Mouse (Mus musculus): Measurements from ENCODE around the gene Smim26.
A peak's percentile ranks its signal among the peaks of the same experiment; 100 is the strongest.
"Not testable (repeated sequence)": the region's sequence is repeated elsewhere in the genome, so short reads cannot be mapped to it uniquely, and the experiment has no call there.

The Smim26 gene

DNA sequence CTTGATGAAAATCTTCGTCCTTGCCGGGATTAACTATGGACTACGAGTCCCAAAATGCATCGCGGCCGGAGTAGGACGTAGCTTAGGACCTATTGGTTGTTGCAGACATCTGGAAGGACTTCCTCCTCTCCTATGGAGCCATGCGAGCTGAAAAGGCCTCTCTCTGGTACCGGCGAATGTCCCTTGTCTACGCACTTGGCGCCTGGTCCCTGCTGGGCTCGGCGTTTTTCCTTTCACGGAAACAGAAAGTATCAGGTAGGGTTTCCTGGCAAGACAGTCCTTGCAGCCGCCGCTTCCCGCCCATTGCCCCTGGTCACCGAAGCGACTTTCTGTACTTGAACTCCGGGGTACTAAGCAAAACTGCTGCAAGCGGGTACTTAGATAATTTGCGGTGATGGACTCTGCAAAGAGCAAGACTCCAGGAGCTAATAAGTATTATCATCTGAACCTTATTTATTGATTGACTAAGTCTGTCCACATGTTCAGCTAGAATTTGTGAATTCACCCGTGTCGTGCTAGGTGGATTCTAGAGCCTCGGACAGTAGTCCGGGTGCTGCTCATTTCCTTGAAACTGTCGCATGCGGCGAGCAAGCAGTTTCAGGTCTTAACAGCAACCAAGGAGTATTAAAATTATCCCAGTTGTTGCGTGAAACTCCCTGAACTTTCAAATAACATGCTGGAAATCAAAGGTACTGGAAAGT is at the start of gene Smim26:
Smim26 (plus strand) TSS at position 104 of the 701 bp plus-strand sequence.
- peak; percentile 61 to 72 for DNase-seq (ENCODE audit: low spot score in 2 of 2)

DNA sequence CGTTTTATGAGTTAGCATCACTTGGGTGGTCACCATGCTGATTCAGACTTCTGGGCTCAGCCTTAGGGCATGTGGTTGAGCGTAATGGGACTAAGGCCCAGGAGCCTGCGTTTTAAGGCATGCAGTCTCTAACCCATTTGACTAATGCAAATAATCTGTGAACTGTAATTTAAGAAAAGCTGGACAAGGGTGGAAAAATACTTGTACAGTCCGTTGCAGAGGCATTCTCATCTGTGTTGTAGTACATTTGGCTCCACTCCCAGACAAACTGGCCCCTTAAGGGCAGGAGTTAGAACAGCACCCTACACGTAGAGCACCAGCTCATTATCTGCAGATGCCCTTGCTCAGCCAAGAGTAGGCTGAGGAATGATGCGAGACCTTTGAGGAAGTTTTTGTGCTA is 49.2 kb upstream of the Smim26 start:
- no peak for DNase-seq (ENCODE audit: low spot score in 2 of 2)

DNA sequence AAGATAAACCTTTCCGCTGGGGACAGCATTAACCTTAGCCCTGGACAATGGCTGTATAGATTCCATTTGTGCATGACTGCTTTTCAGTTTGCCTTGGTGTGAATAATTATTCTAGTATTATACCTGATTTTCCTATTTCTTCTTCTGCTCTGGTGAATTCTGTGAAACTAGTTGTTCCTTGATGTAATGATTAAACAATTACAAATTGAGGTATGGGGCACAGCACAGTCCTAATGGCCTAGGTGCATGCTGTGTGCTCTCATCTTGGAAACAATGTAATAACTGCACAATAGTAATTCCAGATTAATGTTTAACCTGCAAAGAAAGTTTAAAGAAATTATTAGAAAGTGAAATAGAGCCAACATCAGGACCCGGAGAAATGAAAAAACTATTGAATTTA is 48.8 kb upstream of the Smim26 start:
- no peak for DNase-seq (ENCODE audit: low spot score in 2 of 2)

DNA sequence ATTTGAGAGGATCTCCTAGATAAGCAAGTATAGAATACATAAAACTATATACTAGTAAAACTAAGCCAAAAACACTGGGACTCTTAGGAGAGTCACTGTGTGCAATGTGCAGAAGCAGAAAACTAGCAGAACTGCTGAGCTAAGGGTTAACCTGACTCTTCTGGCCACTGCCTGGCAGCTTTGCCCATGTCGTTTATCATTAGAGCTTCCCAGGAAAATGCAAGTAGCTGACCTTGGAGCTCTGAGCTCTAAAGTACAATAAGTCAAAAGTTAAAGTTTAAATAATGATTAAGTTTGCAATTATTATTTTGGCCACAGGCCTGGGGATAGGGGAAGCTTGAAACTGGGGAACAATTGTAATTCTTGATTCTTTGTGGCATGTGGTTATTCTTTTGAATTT is 48.4 kb upstream of the Smim26 start:
- DNase-seq (ENCODE audit: low spot score in 2 of 2): no peak

DNA sequence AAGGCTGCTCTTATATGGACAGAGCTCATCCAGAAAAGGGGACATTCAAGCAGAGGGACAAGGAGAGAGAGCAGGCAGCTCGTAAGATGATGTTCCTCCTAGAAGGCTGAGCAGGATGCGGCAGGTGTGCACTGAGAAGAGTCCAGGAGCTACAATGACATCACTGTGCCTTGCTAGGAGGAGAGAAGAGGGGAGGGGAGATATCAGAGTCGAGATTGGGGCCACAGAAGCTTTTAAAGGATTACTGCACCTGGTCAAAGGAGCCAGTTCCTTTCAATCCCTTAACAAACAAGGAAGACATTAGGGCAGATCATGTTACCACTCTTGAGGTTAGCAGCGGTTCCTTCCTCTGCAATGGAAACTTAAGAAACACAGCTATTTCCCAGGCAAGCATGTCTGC is 46.3 kb upstream of the Smim26 start:
- no peak for DNase-seq (ENCODE audit: low spot score in 2 of 2)

DNA sequence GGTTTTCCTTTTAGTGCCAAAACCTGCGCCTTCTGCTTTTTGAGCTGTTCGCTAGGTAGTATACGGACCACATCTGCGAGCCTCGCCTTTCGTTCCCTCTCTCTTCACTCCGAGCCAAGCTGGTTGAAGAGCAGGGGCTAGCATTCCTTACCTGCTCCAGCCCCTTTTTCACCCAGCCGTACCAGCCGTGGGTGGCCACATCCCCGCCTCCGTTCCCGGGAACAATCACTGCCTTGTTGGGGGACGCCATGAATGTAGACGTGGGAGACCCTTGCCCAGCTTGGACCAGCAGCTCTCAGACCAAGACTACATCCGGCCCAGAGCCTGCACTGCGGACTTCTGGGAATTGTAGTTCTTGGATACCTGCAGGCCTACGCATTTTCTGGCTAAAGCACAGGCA is 43.3 kb upstream of the Smim26 start, which contains the start of gene Rbbp9:
Rbbp9 (minus strand) TSS at position 341 of the 400 bp plus-strand sequence.
- peak; percentile 54 to 60 for DNase-seq (ENCODE audit: low spot score in 2 of 2)

DNA sequence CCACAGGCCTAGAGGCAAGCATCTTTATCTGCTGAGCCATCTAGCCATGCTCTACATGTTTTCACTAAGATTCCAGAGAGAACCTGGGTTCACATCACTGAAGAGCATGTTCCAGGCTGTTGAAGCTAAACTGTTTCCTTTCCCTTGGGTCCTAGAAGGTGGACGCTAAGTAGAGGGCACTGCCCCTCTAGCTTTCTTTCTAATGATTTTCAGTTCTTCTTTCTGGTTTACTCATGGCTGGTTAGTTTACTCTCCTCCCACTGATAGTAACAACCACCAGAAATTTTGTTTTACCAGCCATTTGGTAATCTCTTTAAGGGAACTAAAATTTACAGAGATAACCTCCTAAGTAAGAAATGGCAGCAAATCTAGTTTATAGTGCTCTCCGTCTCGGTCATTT is 39.9 kb upstream of the Smim26 start:
- no peak for DNase-seq (ENCODE audit: low spot score in 2 of 2)

DNA sequence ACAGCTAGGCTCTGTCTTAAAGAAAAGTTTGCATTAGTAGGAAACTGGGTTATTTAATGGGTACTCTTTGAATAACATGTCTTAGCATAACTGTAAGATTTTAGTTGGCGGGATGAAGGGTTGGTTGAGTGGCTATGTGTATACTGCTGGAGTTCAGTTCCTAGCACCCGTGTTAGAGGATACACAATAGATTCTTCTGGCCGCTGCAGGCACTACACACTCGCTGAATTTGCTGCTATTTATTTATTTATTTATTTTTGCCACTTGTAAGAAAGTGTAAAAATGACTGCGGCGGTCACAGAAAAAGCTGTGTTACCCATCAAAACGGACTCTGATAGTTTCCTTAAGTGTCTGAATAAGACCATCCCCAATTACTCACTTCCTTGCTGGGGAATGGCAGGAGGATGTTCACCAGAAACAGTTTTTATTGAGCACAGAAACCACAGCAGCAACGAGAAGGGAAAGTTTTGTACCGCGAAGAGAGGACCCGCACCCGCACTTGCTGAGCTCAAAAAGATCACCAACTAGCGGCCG is 38.5 kb upstream of the Smim26 start:
- DNase-seq (ENCODE audit: low spot score in 2 of 2): no peak

DNA sequence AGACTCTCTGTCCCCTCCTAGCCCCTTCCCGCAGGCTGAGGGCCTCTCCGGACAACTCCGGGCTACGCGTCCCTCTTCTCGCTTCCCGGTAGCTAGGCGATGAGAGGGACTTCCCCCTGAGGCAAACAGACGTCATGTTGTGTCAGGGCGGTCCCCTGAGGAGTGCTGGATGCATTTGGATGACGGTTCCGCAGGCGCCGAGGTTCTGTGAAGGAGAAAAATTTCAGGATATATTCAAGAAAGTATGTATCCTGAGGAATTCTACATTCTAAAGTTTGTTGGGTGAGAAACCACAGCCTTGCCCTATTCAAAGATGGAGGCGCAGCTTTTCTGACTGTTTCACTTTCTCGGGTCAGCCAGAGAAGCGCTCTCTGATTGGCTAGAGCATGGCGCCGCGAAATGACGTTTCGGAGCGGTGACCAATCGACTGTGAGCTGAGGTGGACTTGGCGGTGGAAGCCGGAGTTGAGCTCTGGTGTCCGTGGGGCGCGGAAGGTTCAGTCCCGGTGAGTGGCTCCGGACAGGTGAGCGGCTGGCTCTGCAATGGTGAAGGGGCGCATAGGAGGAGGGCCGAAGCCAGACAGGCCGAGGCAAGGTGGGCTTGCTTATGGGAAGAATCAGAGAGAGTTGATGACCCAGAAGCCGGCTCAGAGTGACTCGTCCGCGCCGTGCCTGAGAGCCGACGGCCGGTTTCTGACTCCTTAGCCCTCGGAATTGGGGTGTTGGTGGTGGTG is 37.9 kb upstream of the Smim26 start, which contains the start of gene Sec23b:
Sec23b (plus strand) TSS at position 410 of the 733 bp plus-strand sequence.
- peak; percentile 94 to 97 for DNase-seq (ENCODE audit: low spot score in 2 of 2)

DNA sequence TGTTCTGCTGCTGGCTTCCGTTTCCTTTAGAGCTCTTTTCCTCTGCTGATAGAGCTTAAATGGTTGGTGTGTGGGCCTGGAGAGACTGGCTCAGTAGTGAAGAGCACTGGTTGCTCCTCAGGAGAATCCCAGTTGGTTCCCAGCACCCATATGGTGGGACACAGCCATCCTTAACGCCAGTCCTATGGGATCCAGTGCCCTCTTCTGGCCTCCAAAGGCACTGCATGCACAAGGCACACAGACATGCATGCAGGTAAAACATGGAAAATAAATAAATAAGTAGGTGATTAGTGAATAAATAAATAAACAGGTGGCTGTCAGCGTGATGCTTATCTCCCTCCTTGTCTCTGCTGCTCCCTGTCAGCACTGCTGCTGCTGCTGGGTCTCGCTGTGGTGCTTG is 5.1 kb upstream of the Smim26 start:
- DNase-seq (ENCODE audit: low spot score in 2 of 2): no peak

DNA sequence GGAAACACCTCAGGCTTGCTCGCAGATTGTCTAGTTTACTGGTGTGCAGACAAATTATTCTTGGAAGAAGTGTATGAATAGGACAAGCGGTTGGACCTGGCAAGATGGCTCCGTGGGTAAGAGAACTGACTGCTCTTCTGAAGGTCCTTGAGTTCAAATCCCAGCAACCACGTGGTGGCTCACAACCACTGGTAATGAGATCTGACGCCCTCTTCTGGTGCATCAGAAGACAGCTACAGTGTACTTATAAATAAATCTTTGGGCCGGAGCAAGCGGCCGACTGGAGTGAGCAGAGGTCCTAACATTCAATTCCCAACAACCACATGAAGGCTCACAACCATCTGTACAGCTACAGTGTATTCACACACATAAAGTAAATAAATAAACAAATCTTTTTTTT is 818 bp upstream of the Smim26 start:
- DNase-seq (ENCODE audit: low spot score in 2 of 2): not testable (repeated sequence)

DNA sequence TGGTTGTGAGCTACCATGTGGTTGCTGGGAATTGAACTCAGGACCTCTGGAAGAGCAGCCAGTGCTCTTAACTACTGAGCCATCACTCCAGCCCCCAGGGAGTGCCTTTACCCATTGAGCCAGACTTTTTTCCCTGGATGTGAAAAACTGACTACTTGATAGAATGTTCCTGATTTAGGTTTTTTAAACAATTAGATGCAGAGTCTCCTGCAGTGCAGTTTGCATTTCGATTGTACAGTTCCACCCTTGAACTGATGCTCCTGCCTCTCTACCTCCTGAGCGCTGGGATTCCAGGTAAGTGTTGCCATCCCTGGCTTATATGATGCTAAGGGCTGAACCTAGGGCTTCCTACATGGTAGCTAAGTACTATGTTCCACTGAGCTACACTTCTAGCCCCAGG is 4.2 kb downstream of the Smim26 start:
- no peak for DNase-seq (ENCODE audit: low spot score in 2 of 2)

DNA sequence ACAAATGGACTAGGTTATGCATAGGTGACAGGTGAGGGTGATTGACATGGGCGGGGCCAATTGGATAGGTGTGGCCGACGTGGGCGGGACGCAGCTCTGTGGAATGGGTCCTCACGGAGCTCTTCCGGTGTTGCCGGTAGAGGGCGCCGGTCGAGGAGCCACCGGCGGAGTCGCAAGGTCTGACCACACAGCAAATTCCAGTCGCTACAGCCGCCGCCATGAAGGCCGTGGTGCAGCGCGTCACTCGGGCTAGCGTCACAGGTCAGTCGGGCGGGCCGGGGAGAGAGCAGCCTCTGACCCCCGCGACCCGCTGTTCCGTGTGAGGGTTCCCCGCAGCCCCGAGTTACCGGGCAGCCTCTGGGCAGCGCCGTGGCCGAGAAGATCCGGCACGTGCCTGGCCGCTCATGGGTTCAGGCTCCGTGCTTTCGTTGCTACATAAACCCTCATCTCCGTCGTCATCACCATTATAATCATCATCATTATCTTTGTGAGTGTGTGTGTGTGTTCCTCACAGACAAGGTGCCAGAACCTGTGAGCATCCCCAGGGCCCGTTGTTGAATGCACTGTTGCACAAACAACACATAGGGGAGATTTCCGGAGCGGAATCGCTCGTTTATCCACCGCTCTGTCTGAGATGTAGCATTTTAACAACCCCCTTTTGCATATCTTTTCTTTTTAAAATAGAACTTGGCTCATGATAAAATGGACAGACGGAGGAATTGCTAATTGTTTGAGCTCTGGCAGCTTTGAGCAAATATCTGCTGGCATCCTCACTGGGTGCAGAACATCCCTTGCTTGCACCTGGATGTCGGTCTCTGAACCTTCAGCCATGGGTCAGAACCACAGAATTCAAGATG is 6.2 kb downstream of the Smim26 start, which contains the start of gene Dtd1:
Dtd1 (plus strand) TSS at position 67 of the 857 bp plus-strand sequence.
- DNase-seq (ENCODE audit: low spot score in 2 of 2): peak; percentile 76 to 88

DNA sequence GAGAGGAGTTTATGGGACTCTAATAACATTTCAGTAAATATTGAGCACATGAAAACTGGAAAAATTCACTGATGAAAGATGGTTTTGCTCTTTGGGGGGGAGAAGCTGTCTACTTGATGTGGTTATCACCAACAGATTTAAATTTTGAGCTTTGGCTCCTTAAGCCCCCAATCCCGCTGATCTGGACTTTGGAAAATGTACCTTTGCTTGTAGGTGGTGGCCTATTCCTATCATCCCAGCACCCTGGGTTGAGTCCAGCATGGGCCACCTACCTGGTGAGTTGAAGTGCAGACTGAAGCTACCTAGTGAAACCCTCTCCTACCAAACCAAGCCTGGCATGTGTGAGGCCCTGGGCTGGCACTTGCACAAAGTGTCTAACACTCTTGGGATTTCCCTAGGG is 7.7 kb downstream of the Smim26 start:
- no peak for DNase-seq (ENCODE audit: low spot score in 2 of 2)

DNA sequence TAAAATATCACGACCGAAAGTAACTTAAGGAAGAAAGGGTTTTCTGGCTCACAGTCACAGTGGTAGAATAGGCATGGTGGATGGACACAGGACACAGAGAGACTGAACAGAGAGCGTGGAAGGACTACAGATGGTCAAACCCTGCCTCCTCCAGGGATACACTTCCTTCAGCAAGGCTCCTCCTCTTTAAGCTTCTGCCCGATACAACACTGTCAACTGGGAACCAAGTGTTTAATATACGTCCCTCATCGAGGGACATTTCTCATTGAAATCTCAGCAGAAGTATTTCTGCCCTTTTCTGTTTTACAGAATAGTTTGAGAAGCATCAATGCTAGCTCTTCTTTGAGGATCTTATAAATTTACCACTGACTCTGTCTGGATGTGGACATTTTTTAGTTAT is 20.1 kb downstream of the Smim26 start:
- DNase-seq (ENCODE audit: low spot score in 2 of 2): no peak

DNA sequence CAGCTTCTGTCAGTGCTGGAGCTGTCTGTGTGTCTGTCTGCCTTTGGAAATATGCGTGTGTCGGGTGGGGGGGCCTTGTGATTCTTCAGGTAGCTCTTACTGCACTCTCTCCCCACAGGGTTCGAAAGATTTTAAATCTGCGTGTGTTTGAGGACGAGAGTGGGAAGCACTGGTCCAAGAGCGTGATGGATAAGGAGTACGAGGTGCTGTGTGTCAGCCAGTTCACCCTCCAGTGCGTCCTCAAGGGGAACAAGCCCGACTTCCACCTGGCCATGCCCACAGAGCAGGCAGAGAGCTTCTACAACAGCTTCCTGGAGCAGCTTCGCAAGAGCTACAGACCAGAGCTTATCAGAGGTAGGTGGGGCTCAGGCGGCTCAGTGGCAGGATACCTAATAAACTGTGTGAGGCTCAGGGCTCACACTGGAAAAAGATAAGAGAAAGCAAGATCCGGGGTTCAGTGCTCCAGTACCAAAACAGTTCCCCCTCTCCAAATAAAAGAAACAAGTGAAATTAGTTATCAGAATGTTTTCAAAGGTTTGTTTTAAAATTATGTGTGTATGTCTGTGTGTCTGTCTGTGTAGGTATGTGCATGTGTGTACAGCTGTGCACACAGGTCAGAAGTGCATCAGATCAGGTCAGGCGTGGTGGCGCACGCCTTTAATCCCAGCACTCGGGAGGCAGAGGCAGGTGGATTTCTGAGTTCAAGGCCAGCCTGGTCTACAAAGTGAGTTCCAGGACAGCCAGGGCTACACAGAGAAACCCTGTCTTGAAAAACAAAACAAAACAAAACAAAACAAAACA is 23.4 kb downstream of the Smim26 start:
- DNase-seq (ENCODE audit: low spot score in 2 of 2): no peak

DNA sequence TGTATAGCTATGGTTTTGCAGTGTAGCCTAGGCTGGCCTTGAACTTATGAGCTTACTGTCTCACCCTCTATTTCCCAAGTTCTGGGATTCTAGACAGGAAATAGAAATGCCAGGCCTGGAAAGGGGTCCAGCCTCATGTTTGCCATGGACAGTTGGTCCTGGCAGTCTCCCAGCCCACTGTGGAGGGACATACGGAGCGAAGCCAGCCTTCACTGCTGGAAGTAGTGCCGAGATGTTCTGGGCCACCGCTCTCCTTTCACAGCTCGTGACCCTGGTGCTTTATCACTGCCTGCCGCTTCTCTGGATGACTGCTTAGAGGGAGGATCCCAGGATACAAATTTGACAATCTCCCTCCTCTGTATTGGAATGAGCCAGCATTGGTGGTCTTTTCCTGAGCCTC is 27.6 kb downstream of the Smim26 start:
- DNase-seq (ENCODE audit: low spot score in 2 of 2): no peak

DNA sequence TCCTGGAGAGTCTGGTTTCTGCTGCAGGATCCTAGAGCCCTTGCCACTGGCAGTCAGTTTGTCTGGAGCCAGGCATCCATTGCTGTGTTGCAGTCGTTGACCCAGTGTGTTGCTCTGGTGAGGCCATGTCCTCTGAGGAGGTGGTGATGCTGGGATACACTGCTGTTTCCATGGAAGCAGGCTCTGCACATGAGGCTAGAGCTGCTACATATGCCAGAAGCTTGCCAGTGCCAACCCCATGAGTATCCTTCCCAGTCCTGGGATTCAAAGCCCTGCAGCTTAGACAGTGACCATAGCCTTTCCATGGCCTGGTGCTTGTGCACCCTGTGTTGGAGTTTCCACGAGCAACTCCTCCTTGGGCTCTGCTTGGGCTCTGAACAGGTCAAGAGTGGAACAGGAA is 39.7 kb downstream of the Smim26 start:
- DNase-seq (ENCODE audit: low spot score in 2 of 2): peak in 1 of 2 experiments; percentile 52

DNA sequence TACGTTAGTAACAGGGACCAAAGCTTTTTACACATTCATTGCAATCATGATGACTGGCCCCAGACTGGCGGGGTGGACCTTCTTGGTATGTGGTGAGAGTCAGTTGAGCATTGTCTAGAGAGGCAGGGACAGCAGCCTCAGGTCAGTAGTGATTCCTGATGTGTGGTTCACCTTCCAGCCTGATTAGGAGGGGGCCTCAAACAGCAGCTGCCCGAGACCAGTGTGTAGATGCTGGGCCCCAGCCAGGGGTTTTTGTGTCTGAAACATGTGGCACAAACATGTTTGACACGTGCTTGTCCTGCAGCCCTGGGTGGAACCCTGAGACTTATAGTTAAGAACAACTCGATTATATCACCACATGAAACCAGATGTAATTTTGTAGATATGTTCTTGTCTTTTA is 40.4 kb downstream of the Smim26 start:
- peak in 1 of 2 experiments; percentile 58 for DNase-seq (ENCODE audit: low spot score in 2 of 2)

DNA sequence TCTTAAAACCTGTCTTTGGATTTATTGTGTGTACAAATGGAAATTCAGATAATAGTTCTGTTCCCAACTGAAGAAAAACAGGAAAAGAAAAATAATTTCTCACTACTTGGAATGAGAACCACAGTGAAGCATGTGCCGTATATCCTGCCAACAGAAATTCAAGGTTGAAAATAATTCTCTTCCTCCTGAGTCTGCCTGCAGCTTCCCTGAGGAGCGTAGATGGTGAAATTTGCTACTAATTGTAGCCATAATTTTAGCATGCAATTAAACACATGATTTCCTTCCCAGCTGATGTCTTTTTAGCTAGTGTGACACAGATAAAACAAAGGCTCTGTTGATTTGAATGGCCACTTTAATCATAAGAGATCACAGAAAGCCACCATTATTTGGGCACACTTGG is 40.9 kb downstream of the Smim26 start:
- DNase-seq (ENCODE audit: low spot score in 2 of 2): no peak

Measured in urinary bladder, postnatal 4 days (tissue).